Mouse (Mus musculus): ENCODE results near the gene Yipf2. TPM values are rescaled to one million over a fixed set of nuclear protein-coding genes. Genes with fewer than 3 reads are reported as not detected.

Yipf2 gene
- total RNA-seq (2023): 1 to 10 TPM; 8.8 to 9.3 TPM

DNA sequence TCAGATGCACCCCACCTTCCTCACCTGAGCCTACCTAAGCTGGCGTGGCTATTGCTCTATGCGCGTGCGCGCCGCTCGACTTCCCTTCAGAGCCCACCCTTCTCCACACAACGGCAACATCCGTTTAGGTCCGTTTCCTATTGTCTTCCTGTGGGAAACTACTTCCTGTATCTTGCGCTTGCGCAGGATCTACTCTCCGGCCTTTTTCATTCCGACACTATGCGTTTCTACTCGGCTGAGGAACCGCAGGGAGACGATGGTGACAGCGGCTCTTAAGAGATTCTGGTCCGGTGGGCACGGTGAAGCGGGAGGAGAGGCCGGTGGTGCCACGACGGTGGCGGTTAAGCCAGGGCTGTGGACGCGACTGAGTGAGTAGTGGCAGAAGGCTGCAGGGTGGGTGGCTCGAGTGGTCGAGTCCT lies at the start of gene Yipf2, which contains the start of gene Timm29:
Gene Yipf2, minus strand, starts transcription at position 126 of the 419 bp plus-strand sequence.
Gene Timm29, plus strand, starts transcription at position 20 of the 419 bp plus-strand sequence.

GRCm38 (mm10) chr9:21615617-21616231 lies 23.1 kb upstream of the Yipf2 start, which contains the start of gene Smarca4:
Gene Smarca4, plus strand, starts transcription at chr9:21616169.

DNA sequence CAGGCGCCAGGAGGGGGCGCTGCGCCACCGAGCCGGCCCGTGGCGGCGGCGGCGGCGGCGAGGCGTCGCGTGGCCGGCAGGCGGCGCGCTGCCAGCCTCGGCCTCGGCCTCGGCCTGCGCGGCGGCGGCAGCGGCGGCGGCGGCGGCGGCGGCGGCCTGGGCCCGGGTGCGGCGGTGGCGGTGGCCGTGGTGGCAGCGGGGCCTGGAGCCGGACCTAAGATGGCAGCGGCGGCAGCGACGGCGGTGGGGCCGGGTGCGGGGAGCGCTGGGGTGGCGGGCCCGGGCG lies 45.9 kb downstream of the Yipf2 start, which contains the start of gene Carm1:
Gene Carm1, plus strand, starts transcription at position 106 of the 286 bp plus-strand sequence.

Other genes with a start within 250 kb of the Yipf2 start
- gene Ilf3, start 225.0 kb downstream of the Yipf2 start, total RNA-seq (2023): 10 to 100 TPM; 38.1 to 39.5 TPM
- 10 to 100 TPM; 10.5 to 18.5 TPM for gene Qtrt1, start 181.0 kb downstream of the Yipf2 start, total RNA-seq (2023)
- gene Dnm2, start 167.9 kb downstream of the Yipf2 start, total RNA-seq (2023): 100 to 1,000 TPM; 251 to 254 TPM
- gene Tmed1, start 82.6 kb downstream of the Yipf2 start, total RNA-seq (2023): 1 to 10 TPM; 5.0 to 7.5 TPM
- gene AB124611, start 66.7 kb downstream of the Yipf2 start, total RNA-seq (2023): 100 to 1,000 TPM; 240 to 247 TPM
- 10 to 100 TPM; 27.6 to 31.8 TPM for gene Carm1, start 45.9 kb downstream of the Yipf2 start, total RNA-seq (2023)
- gene Timm29, start 106 bp downstream of the Yipf2 start, total RNA-seq (2023): 10 to 100 TPM; 16.7 to 18.6 TPM
- 10 to 100 TPM; 52.3 to 63.5 TPM for gene Smarca4, start 23.3 kb upstream of the Yipf2 start, total RNA-seq (2023)
- 10 to 100 TPM; 61.6 to 79.5 TPM for gene Ldlr, start 130.7 kb upstream of the Yipf2 start, total RNA-seq (2023)
- 10 to 100 TPM; 26.1 to 36.9 TPM for gene Spc24, start 167.5 kb upstream of the Yipf2 start, total RNA-seq (2023)
- gene Kank2, start 205.9 kb upstream of the Yipf2 start, total RNA-seq (2023): under 1 TPM; 0.36 to 0.60 TPM
- not detected for gene Angptl8, start 242.7 kb upstream of the Yipf2 start, total RNA-seq (2023)